Mouse (Mus musculus): Measurements from ENCODE around the gene Tph1. TPM values are rescaled to one million over a fixed set of nuclear protein-coding genes. Genes with fewer than 3 reads are reported as not detected.
"Not testable (repeated sequence)": the region's sequence is repeated elsewhere in the genome, so short reads cannot be mapped to it uniquely, and the experiment has no call there.

Tph1 gene
- under 1 TPM; 0.23 to 0.80 (median 0.56) TPM for total RNA-seq (2022)

GRCm38 (mm10) chr7:46672160-46672672 is at the start of gene Tph1:
Gene Tph1, minus strand, starts transcription at chr7:46672537.
- DNase-seq (ENCODE audit: low spot score in 2 of 2): no peak

GRCm38 (mm10) chr7:46720460-46720859 is 48.1 kb upstream of the Tph1 start:
- no peak for DNase-seq (ENCODE audit: low spot score in 2 of 2)

- no peak for DNase-seq (ENCODE audit: low spot score in 2 of 2)
Measured at GRCm38 (mm10) chr7:46719526-46719925, 47.2 kb upstream of the Tph1 start.

- no peak for DNase-seq (ENCODE audit: low spot score in 2 of 2)
Measured at GRCm38 (mm10) chr7:46718591-46719270, 46.4 kb upstream of the Tph1 start.

GRCm38 (mm10) chr7:46716897-46717296 is 44.6 kb upstream of the Tph1 start:
- no peak for DNase-seq (ENCODE audit: low spot score in 2 of 2)

- no peak for DNase-seq (ENCODE audit: low spot score in 2 of 2)
Measured at GRCm38 (mm10) chr7:46715600-46715999, 43.3 kb upstream of the Tph1 start, which contains the start of gene Saa3. Gene Saa3, minus strand, starts transcription at chr7:46715700.

DNA sequence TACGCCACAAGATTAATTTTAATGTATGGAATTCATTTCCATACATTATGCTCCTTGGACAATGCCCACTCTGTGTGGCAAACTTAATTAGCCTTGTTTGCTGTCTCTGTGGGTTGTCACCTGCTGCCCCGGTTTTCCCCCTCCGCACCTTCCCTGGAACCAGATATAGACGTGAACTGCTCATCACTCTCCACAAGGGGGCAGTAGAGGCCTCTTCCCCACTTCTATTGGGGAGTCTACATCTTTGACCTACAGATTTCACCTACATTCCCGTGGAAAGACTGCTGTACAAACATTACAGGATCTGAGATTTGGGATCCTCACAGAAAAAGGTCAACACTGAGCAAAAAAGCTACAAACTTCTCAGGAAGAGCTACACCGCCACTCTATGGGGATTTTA is 42.2 kb upstream of the Tph1 start:
- DNase-seq (ENCODE audit: low spot score in 2 of 2): peak in 1 of 2 experiments; percentile 32

- no peak for DNase-seq (ENCODE audit: low spot score in 2 of 2)
Measured at GRCm38 (mm10) chr7:46712250-46712649, 39.9 kb upstream of the Tph1 start.

DNA sequence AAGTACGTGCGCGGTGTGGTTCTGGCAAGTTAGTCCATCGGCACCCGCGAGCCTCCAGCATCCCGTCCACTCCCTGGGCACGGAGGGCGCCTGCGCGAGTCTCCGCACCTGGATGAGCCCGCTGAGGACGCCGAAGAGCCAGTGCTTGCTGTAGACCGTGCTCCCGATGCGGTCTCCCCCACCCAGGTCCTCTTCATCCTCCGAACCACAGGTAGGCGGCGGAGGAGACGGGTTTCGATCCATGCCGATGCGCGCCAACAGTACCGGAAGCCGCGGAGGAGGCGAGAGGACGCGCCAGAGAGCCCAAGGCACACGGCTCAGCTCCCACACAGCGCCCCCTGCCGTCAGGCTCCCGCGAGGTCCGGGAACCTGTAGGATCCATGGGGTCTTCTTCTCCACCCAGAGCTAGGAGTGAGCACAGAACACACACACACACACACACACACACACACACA is 38.1 kb upstream of the Tph1 start, which contains the start of gene Saal1:
TSS of gene Saal1 (minus strand) at position 291 of the 455 bp plus-strand sequence.
- DNase-seq (ENCODE audit: low spot score in 2 of 2): peak; percentile 65 to 69

GRCm38 (mm10) chr7:46700521-46701025 is 28.2 kb upstream of the Tph1 start:
- no peak for DNase-seq (ENCODE audit: low spot score in 2 of 2)

DNA sequence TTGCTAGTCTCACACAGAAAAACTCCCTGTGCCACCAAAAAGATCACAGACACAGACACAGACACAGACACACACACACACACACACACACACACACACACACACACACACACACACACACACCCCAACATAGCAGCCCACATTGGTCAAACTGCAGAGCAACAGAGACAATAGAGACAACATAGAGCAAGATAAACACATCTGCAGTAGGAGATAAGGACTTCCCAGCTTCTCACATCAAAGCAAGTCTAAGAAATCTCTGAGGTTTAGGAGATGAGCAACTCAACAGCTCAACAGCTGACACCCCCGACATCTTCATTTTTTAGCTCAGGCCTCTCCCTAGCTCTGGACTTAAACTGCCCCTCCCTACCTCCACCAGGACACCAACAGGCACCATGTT is 24.4 kb upstream of the Tph1 start:
- DNase-seq (ENCODE audit: low spot score in 2 of 2): no peak

GRCm38 (mm10) chr7:46686827-46687226 is 14.5 kb upstream of the Tph1 start:
- DNase-seq (ENCODE audit: low spot score in 2 of 2): no peak

DNA sequence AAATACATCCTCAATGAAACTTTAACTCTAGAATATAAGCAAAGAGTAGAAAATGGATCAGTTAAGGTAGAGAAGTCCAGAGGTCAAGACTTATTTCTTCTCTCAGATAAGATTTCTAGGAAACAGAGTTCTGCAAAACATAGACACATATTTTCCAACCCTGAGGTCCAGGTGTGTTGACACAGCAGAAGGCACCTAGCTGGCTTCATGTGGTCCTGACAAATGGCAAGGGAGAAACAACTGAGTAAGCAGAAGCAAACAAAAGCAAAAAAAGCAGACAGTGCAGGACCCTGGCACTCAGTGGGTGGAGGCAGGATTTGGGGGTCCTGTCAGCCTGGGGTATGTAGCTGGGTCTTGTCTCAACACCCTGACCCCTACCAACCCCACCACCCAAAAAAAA is 8.4 kb upstream of the Tph1 start:
- no peak for DNase-seq (ENCODE audit: low spot score in 2 of 2)

GRCm38 (mm10) chr7:46679044-46679443 is 6.7 kb upstream of the Tph1 start:
- not testable (repeated sequence) for DNase-seq (ENCODE audit: low spot score in 2 of 2)

- DNase-seq (ENCODE audit: low spot score in 2 of 2): no peak
Measured at GRCm38 (mm10) chr7:46678417-46678816, 6.1 kb upstream of the Tph1 start.

DNA sequence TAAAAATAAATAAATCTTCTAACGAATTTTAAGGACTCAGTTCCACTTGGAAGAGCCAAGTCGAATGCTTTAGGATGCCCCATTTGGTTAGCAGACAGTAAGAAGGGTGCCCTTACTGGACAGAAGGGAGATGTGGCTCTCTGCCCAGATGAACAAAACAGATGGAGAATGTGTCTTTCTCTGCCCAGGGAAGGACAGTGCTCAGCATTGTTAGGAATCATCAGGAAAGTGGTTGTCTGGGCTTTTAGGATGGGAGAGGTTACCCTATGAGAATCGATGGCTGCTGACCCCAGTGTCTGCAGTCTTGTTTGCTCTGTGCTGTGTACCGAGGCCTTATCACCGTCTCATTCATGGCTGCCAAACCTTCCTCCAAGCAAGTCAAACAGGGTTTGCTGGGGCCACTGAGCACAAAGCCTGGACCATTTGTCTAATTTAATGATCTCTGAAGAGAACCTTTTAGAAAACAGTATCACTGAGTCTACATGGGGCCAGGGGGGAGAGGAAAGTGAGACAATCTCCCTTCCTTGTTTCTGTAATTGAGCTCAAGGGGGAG is 4.5 kb upstream of the Tph1 start:
- no peak for DNase-seq (ENCODE audit: low spot score in 2 of 2)

DNA sequence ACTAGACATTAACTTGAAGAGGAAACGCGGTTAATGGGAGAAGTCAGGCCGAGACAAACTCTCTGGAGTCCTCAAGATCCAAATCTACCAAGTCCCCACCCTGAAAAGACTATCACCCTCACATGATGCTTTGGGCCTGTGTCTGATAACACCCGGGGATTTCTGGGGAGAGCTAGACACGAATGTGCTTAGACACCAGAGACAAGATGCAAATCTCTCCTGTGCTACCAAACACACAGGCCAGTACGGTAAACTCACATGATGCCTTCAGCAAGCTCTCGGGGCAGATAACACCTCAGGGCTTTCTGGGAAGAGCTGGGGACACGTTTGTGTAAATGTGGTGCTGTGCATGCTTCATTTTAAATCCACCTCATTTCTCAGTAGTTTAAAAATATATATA is 3.5 kb upstream of the Tph1 start:
- DNase-seq (ENCODE audit: low spot score in 2 of 2): no peak

- no peak for DNase-seq (ENCODE audit: low spot score in 2 of 2)
Measured at GRCm38 (mm10) chr7:46675061-46675460, 2.7 kb upstream of the Tph1 start.

- DNase-seq (ENCODE audit: low spot score in 2 of 2): no peak
Measured at GRCm38 (mm10) chr7:46667256-46667655, 5.1 kb downstream of the Tph1 start.

DNA sequence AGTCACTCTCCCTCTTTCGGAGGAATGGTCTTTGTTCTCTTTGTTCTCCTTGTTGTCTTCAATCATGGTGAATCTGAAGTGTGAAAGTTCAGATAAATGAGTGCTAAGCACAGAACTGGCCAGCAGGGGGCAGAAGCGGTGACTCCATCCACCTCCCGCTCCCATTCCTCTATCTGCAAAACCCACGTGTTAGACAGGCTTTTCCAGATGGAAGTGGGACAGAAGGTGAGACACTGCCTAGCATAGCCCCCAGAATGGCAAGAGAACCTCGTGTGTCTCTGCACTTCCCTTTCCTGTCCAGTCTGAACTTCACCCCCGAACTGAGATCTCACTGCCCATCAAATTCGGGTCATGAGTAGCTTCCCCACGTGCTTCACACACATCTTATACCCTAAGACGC is 7.1 kb downstream of the Tph1 start:
- no peak for DNase-seq (ENCODE audit: low spot score in 2 of 2)

DNA sequence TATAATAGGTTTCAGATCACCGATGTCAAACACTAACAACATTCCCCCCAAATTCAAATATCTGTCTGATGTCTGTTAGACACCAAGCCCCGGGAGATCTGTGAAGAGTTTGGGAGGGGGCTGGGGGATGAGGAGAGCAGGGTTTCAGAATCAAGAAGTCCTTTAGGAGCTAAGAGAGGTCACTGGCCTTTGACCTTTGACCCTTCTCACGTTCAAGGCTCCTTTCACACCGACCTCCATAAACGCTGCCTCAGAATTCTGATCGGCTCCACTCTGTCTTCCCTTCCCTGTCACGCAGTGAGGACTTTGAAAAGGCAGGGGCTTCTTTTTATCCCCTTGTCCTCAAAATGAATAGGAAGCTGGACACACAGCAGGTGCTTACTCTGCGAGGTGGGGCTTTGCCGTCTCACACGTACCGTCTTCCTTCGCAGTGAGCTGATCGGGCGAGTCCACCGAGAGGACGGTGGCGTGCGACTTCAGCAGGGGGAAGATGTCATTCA is 10.7 kb downstream of the Tph1 start:
- no peak for DNase-seq (ENCODE audit: low spot score in 2 of 2)

- DNase-seq (ENCODE audit: low spot score in 2 of 2): no peak
Measured at GRCm38 (mm10) chr7:46652279-46652678, 20.1 kb downstream of the Tph1 start.
